Mouse (Mus musculus): ENCODE results near the gene Lrrc4c.

- TF ChIP-seq CTCF (IDR thresholded peaks at IDR 0.05; ENCODE audit: borderline replicate concordance, insufficient read depth, low read depth, low read length), result no peak
- TF ChIP-seq POLR2A (IDR thresholded peaks at IDR 0.05; ENCODE audit: borderline replicate concordance, insufficient read depth, low read length), result no peak
Measured at GRCm38 (mm10) chr2:96318556-96318955, 587 bp downstream of the Lrrc4c start.

Data from cerebellum, adult 2 months (tissue).